ENCODE assay signal across 23 mouse cellular contexts in the genomic region with DNA sequence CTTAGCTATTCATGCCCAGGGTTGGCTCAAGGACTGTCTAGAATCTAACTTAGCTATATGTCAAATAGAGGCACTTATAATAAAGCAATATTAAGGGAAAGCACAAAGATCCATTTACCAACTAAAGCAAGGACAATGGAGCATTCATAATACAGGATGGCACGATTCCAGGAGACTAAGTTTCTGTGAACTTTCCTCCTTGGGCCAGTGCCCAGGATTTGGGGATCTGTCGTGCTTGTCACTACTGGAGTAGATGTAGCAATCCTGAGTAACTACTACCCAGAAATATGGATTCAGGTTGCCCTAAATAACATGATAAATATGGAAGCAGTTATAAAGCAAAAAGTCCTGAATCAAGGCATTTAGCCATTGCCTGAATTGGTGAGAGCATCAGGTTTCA.
DNase-seq lines count a peak whose midpoint lies in the region; ATAC-seq and TF ChIP-seq lines count a peak whose summit lies in the region.
"Had no signal": no experiment of that assay in that cellular context is flagged by ENCODE, and none has a peak within 500 bp of the region (broad histone marks: within the 10 kb centered on the region; RNA-seq: fewer than 3 reads in every experiment).

No protein-coding gene starts in this region.

- no peaks in the 10 kb centered on the region for H3K4me1 ChIP-seq in hindbrain, postnatal 0 days (ENCODE audit: insufficient read depth, low read length)
- H3K4me1 ChIP-seq in hindbrain, embryonic 14.5 days (replicated peaks; ENCODE audit: control insufficient read depth, insufficient read depth, low read length), result no peaks in the 10 kb centered on the region
- H3K4me1 ChIP-seq in liver, adult 2 months (ENCODE audit: control insufficient read depth, insufficient read depth, low read length), result no peaks in the 10 kb centered on the region
- no peaks in the 10 kb centered on the region for H3K4me1 ChIP-seq in liver, embryonic 11.5 days (replicated peaks; ENCODE audit: control insufficient read depth, insufficient read depth, low read length)
- H3K4me1 ChIP-seq: forebrain, embryonic 12.5 days; heart, embryonic 13.5 days; hindbrain, embryonic 15.5 days; limb, embryonic 15.5 days; midbrain, embryonic 12.5 days had no signal

- TF ChIP-seq CTCF in hindbrain, postnatal 0 days (IDR thresholded peaks at IDR 0.05; ENCODE audit: low read depth), result no peak
- TF ChIP-seq CTCF in liver, adult 2 months (IDR thresholded peaks at IDR 0.05; ENCODE audit: low read depth, low read length), result no peak

- no peaks in the 10 kb centered on the region for H3K27me3 ChIP-seq in hindbrain, postnatal 0 days (ENCODE audit: insufficient read depth, low read length)
- H3K27me3 ChIP-seq in hindbrain, embryonic 14.5 days (ENCODE audit: control insufficient read depth, insufficient read depth, low read length), result no peaks in the 10 kb centered on the region
- H3K27me3 ChIP-seq in liver, adult 2 months (ENCODE audit: control insufficient read depth, insufficient read depth, low read length), result no peaks in the 10 kb centered on the region
- no peaks in the 10 kb centered on the region for H3K27me3 ChIP-seq in liver, embryonic 11.5 days (replicated peaks; ENCODE audit: control insufficient read depth, insufficient read depth, low read length)
- H3K27me3 ChIP-seq: CH12.LX; forebrain, embryonic 12.5 days; heart, embryonic 13.5 days; hindbrain, embryonic 15.5 days; limb, embryonic 15.5 days; midbrain, embryonic 12.5 days had no signal

- H3K4me2 ChIP-seq in hindbrain, postnatal 0 days (ENCODE audit: low read depth, low read length), result no peak overlapping the region
- H3K4me2 ChIP-seq in hindbrain, embryonic 14.5 days (replicated peaks), result no peak overlapping the region
- no peak overlapping the region for H3K4me2 ChIP-seq in liver, embryonic 11.5 days
- H3K4me2 ChIP-seq: forebrain, embryonic 12.5 days; heart, embryonic 13.5 days; hindbrain, embryonic 15.5 days; limb, embryonic 15.5 days; midbrain, embryonic 12.5 days had no signal

- H3K27ac ChIP-seq in hindbrain, postnatal 0 days, result no peak overlapping the region
- no peak overlapping the region for H3K27ac ChIP-seq in hindbrain, embryonic 14.5 days
- no peak overlapping the region for H3K27ac ChIP-seq in liver, adult 2 months (replicated peaks; ENCODE audit: insufficient read depth, low read depth, low read length)
- H3K27ac ChIP-seq in liver, embryonic 11.5 days (ENCODE audit: low read depth, low read length), result no peak overlapping the region
- H3K27ac ChIP-seq: forebrain, embryonic 12.5 days; heart, adult 2 months; heart, embryonic 13.5 days; hindbrain, embryonic 15.5 days; limb, embryonic 15.5 days; midbrain, embryonic 12.5 days; stomach, postnatal 0 days had no signal

- no peak overlapping the region for H3K4me3 ChIP-seq in hindbrain, postnatal 0 days (ENCODE audit: low read length)
- H3K4me3 ChIP-seq in hindbrain, embryonic 14.5 days (replicated peaks; ENCODE audit: low read length), result no peak overlapping the region
- H3K4me3 ChIP-seq in liver, adult 2 months (ENCODE audit: insufficient read depth, low read depth, low read length), result no peak overlapping the region
- H3K4me3 ChIP-seq in liver, embryonic 11.5 days (ENCODE audit: low read depth, low read length), result no peak overlapping the region
- H3K4me3 ChIP-seq: forebrain, embryonic 12.5 days; heart, adult 2 months; heart, embryonic 13.5 days; hindbrain, embryonic 15.5 days; limb, embryonic 15.5 days; midbrain, embryonic 12.5 days had no signal

- no peaks in the 10 kb centered on the region for H3K9me3 ChIP-seq in hindbrain, postnatal 0 days (ENCODE audit: low read length)
- H3K9me3 ChIP-seq in hindbrain, embryonic 14.5 days (ENCODE audit: control insufficient read depth, low read length), result no peaks in the 10 kb centered on the region
- H3K9me3 ChIP-seq in liver, embryonic 11.5 days (ENCODE audit: control insufficient read depth, low read length), result no peaks in the 10 kb centered on the region
- H3K9me3 ChIP-seq: forebrain, embryonic 12.5 days; G1E; heart, embryonic 13.5 days; hindbrain, embryonic 15.5 days; limb, embryonic 15.5 days; midbrain, embryonic 12.5 days had no signal

- TF ChIP-seq POLR2A in liver, adult 2 months (IDR thresholded peaks at IDR 0.05; ENCODE audit: extremely low read depth, insufficient read depth, low read length), result no peak

- H3K9ac ChIP-seq in hindbrain, postnatal 0 days (replicated peaks; ENCODE audit: low read length), result no peak overlapping the region
- H3K9ac ChIP-seq in hindbrain, embryonic 14.5 days, result no peak overlapping the region
- H3K9ac ChIP-seq in liver, adult 2 months (ENCODE audit: low read depth, low read length), result no peak overlapping the region
- no peak overlapping the region for H3K9ac ChIP-seq in liver, embryonic 11.5 days (ENCODE audit: low read depth, low read length)
- H3K9ac ChIP-seq: forebrain, embryonic 12.5 days; heart, embryonic 13.5 days; hindbrain, embryonic 15.5 days; limb, embryonic 15.5 days; midbrain, embryonic 12.5 days had no signal

- DNase-seq in hindbrain, postnatal 0 days (ENCODE audit: low spot score), result peak; percentile 7
- no peak for DNase-seq in hindbrain, embryonic 14.5 days (ENCODE audit: low spot score)
- DNase-seq in liver, adult 2 months (ENCODE audit: extremely low read depth, low read depth, low spot score), result peak; percentile 14
- no peak for DNase-seq in liver, embryonic 11.5 days (ENCODE audit: low spot score)
- DNase-seq in adrenal gland, adult 8-10 months, result peak; percentile 18
- peak; percentile 16 for DNase-seq in fat pad, adult 2 months (ENCODE audit: extremely low read depth, low read depth, low spot score)
- no peak for DNase-seq in layer of hippocampus, adult 8-10 months (ENCODE audit: low spot score in 2 of 2)
- DNase-seq: B cell, adult 2 months; cerebellum, adult 9-10 months; gastrocnemius, postnatal 25 days; heart, adult 2 months; lung, postnatal 10 days; thymus, adult 2 months; thymus, postnatal 4 days had no signal

- no peaks in the 10 kb centered on the region for H3K79me2 ChIP-seq in liver, adult 2 months (ENCODE audit: control insufficient read depth, insufficient read depth, low read length)

- 53% methylated on average over 2 of the region's 2 CpGs for WGBS in hindbrain, postnatal 0 days
- 75% methylated on average over 2 of the region's 2 CpGs for WGBS in hindbrain, embryonic 14.5 days
- 44% methylated on average over 2 of the region's 2 CpGs for WGBS in liver, adult 2 months
- WGBS in liver, embryonic 11.5 days, result 72% methylated on average over 2 of the region's 2 CpGs

- no peaks in the 10 kb centered on the region for H3K36me3 ChIP-seq in hindbrain, postnatal 0 days (ENCODE audit: insufficient read depth, low read length)
- no peaks in the 10 kb centered on the region for H3K36me3 ChIP-seq in hindbrain, embryonic 14.5 days (replicated peaks; ENCODE audit: control insufficient read depth, insufficient read depth)
- H3K36me3 ChIP-seq in liver, adult 2 months (ENCODE audit: control insufficient read depth, insufficient read depth, low read length), result no peaks in the 10 kb centered on the region
- H3K36me3 ChIP-seq in liver, embryonic 11.5 days (ENCODE audit: control insufficient read depth, insufficient read depth, low read length), result no peaks in the 10 kb centered on the region
- H3K36me3 ChIP-seq: forebrain, embryonic 12.5 days; G1E; heart, embryonic 13.5 days; hindbrain, embryonic 15.5 days; limb, embryonic 15.5 days; midbrain, embryonic 12.5 days had no signal

- no peak for ATAC-seq in hindbrain, postnatal 0 days
- ATAC-seq in hindbrain, embryonic 14.5 days (ENCODE audit: low FRiP score), result no peak
- no peak for ATAC-seq in liver, embryonic 11.5 days (replicated peaks; ENCODE audit: low FRiP score)
- ATAC-seq: intestine, embryonic 16.5 days had no signal

Comparison
In these comparisons a context has a peak if more than half of its experiments do, and no peak if none do; other contexts are left out.
1. DNase-seq: peak in hindbrain, postnatal 0 days (single experiment), liver, adult 2 months (single experiment), adrenal gland, adult 8-10 months (single experiment) and fat pad, adult 2 months (single experiment); none in hindbrain, embryonic 14.5 days (single experiment), liver, embryonic 11.5 days (single experiment) and layer of hippocampus, adult 8-10 months (0 of 2).